21 mouse cellular contexts compared by ENCODE assay signal in genomic region chr13:49122106-49122505, GRCm38 (mm10). TPM values are rescaled to one million over a fixed set of nuclear protein-coding genes. Genes with fewer than 3 reads are reported as not detected.
A peak's percentile ranks its signal among the peaks of the same experiment; 100 is the strongest.
DNase-seq lines count a peak whose midpoint lies in the region; ATAC-seq lines count a peak whose summit lies in the region.
"Had no signal": no experiment of that assay in that cellular context is flagged by ENCODE, and none has a peak within 500 bp of the region (broad histone marks: within the 10 kb centered on the region; RNA-seq: fewer than 3 reads in every experiment).

No protein-coding gene starts in this region.

- no peak for DNase-seq in liver
- DNase-seq in midbrain, embryonic 10.5 days (ENCODE audit: low spot score), result no peak
- DNase-seq in limb, embryonic 10.5 days (ENCODE audit: low spot score), result no peak
- DNase-seq: adrenal gland, adult 8-10 months; adrenal gland, postnatal 36 days; cerebellum, adult 2 months; cerebellum, postnatal 10 days; embryo, embryonic 11 days; gastrocnemius, adult 2 months; gastrocnemius, postnatal 25 days; heart, postnatal 10 days; heart, postnatal 4 days had no signal

- H3K4me3 ChIP-seq in liver, embryonic 12.5 days, result no peak overlapping the region
- H3K4me3 ChIP-seq in intestine, embryonic 15.5 days (replicated peaks), result no peak overlapping the region
- no peak overlapping the region for H3K4me3 ChIP-seq in intestine, embryonic 16.5 days (ENCODE audit: low read length)
- H3K4me3 ChIP-seq in liver, embryonic 16.5 days (ENCODE audit: low read depth, low read length), result no peak overlapping the region
- H3K4me3 ChIP-seq in midbrain, embryonic 10.5 days, result no peak overlapping the region
- no peak overlapping the region for H3K4me3 ChIP-seq in limb, embryonic 10.5 days
- H3K4me3 ChIP-seq: embryonic facial prominence, embryonic 15.5 days; erythroblast, embryonic 14.5 days; forebrain, embryonic 10.5 days; gastrocnemius, adult 2 months had no signal

- H3K27ac ChIP-seq in liver, embryonic 12.5 days, result no peak overlapping the region
- no peak overlapping the region for H3K27ac ChIP-seq in intestine, embryonic 15.5 days
- H3K27ac ChIP-seq in intestine, embryonic 16.5 days (ENCODE audit: low read length), result no peak overlapping the region
- H3K27ac ChIP-seq in liver, embryonic 16.5 days (ENCODE audit: low read length), result no peak overlapping the region
- H3K27ac ChIP-seq in midbrain, embryonic 10.5 days (replicated peaks), result no peak overlapping the region
- no peak overlapping the region for H3K27ac ChIP-seq in limb, embryonic 10.5 days
- H3K27ac ChIP-seq: embryonic facial prominence, embryonic 15.5 days; forebrain, embryonic 10.5 days; gastrocnemius, adult 2 months; hindbrain, embryonic 14.5 days had no signal

- no peaks in the 10 kb centered on the region for H3K9me3 ChIP-seq in liver, embryonic 12.5 days (replicated peaks)
- no peaks in the 10 kb centered on the region for H3K9me3 ChIP-seq in intestine, embryonic 15.5 days
- no peaks in the 10 kb centered on the region for H3K9me3 ChIP-seq in intestine, embryonic 16.5 days (ENCODE audit: control insufficient read depth, low read length)
- H3K9me3 ChIP-seq in liver, embryonic 16.5 days (replicated peaks; ENCODE audit: control insufficient read depth, low read length), result no peaks in the 10 kb centered on the region
- H3K9me3 ChIP-seq in midbrain, embryonic 10.5 days (replicated peaks), result no peaks in the 10 kb centered on the region
- no peaks in the 10 kb centered on the region for H3K9me3 ChIP-seq in limb, embryonic 10.5 days (replicated peaks)
- H3K9me3 ChIP-seq: embryonic facial prominence, embryonic 15.5 days; forebrain, embryonic 10.5 days had no signal

- H3K9ac ChIP-seq in liver, embryonic 12.5 days, result no peak overlapping the region
- no peak overlapping the region for H3K9ac ChIP-seq in intestine, embryonic 15.5 days
- H3K9ac ChIP-seq in intestine, embryonic 16.5 days (ENCODE audit: low read depth, low read length), result no peak overlapping the region
- H3K9ac ChIP-seq in liver, embryonic 16.5 days (ENCODE audit: low read depth, low read length), result no peak overlapping the region
- H3K9ac ChIP-seq: embryonic facial prominence, embryonic 15.5 days; hindbrain, embryonic 14.5 days had no signal

- no peak overlapping the region for H3K4me2 ChIP-seq in liver, embryonic 12.5 days
- H3K4me2 ChIP-seq in intestine, embryonic 15.5 days (replicated peaks), result no peak overlapping the region
- H3K4me2 ChIP-seq in intestine, embryonic 16.5 days (ENCODE audit: low read depth, low read length), result no peak overlapping the region
- no peak overlapping the region for H3K4me2 ChIP-seq in liver, embryonic 16.5 days (ENCODE audit: low read depth, low read length)
- H3K4me2 ChIP-seq: embryonic facial prominence, embryonic 15.5 days; hindbrain, embryonic 14.5 days had no signal

- WGBS in liver, embryonic 12.5 days (ENCODE audit: insufficient replicate concordance), result 52% methylated on average over 4 of the region's 4 CpGs
- WGBS in intestine, embryonic 15.5 days, result 73% methylated on average over 4 of the region's 4 CpGs
- 71% methylated on average over 4 of the region's 4 CpGs for WGBS in intestine, embryonic 16.5 days
- 48% methylated on average over 4 of the region's 4 CpGs for WGBS in liver, embryonic 16.5 days (ENCODE audit: insufficient replicate concordance)
- 87% methylated on average over 4 of the region's 4 CpGs for WGBS in midbrain, embryonic 10.5 days
- WGBS in limb, embryonic 10.5 days, result 77% methylated on average over 4 of the region's 4 CpGs

- no peaks in the 10 kb centered on the region for H3K36me3 ChIP-seq in liver, embryonic 12.5 days
- H3K36me3 ChIP-seq in intestine, embryonic 15.5 days, result no peaks in the 10 kb centered on the region
- no peaks in the 10 kb centered on the region for H3K36me3 ChIP-seq in intestine, embryonic 16.5 days (ENCODE audit: control insufficient read depth, insufficient read depth, low read length)
- no peaks in the 10 kb centered on the region for H3K36me3 ChIP-seq in liver, embryonic 16.5 days (ENCODE audit: control insufficient read depth, insufficient read depth)
- H3K36me3 ChIP-seq in midbrain, embryonic 10.5 days, result no peaks in the 10 kb centered on the region
- no peaks in the 10 kb centered on the region for H3K36me3 ChIP-seq in limb, embryonic 10.5 days
- H3K36me3 ChIP-seq: embryonic facial prominence, embryonic 15.5 days had no signal

- H3K27me3 ChIP-seq in liver, embryonic 12.5 days (replicated peaks), result no peaks in the 10 kb centered on the region; the same call in 1 of the 2 replicates
- no peaks in the 10 kb centered on the region for H3K27me3 ChIP-seq in intestine, embryonic 15.5 days (replicated peaks)
- H3K27me3 ChIP-seq in intestine, embryonic 16.5 days (replicated peaks; ENCODE audit: control insufficient read depth, insufficient read depth, low read length), result no peaks in the 10 kb centered on the region
- no peaks in the 10 kb centered on the region for H3K27me3 ChIP-seq in liver, embryonic 16.5 days (ENCODE audit: control insufficient read depth, insufficient read depth, low read depth, low read length)
- H3K27me3 ChIP-seq in midbrain, embryonic 10.5 days (ENCODE audit: low read depth, poor library complexity, severe bottlenecking), result no peaks in the 10 kb centered on the region
- H3K27me3 ChIP-seq in limb, embryonic 10.5 days (ENCODE audit: low read depth, poor library complexity, severe bottlenecking), result no peaks in the 10 kb centered on the region
- H3K27me3 ChIP-seq: embryonic facial prominence, embryonic 15.5 days had no signal

- no peaks in the 10 kb centered on the region for H3K4me1 ChIP-seq in liver, embryonic 12.5 days
- 0 out of 2 replicates have a peak, but pooled peaks cover 2% of the 10 kb centered on the region for H3K4me1 ChIP-seq in intestine, embryonic 15.5 days (replicated peaks)
- peaks cover 11% of the 10 kb centered on the region for H3K4me1 ChIP-seq in intestine, embryonic 16.5 days (ENCODE audit: control insufficient read depth, insufficient read depth, low read length)
- H3K4me1 ChIP-seq in liver, embryonic 16.5 days (ENCODE audit: control insufficient read depth, low read depth, low read length), result no peaks in the 10 kb centered on the region; the same call in none of the 2 replicates
- peaks cover 7% of the 10 kb centered on the region for H3K4me1 ChIP-seq in midbrain, embryonic 10.5 days
- no peaks in the 10 kb centered on the region for H3K4me1 ChIP-seq in limb, embryonic 10.5 days

- ATAC-seq in liver, embryonic 12.5 days, result peak; percentile 24; the same call in 1 of the 2 replicates
- peak; percentile 39; the same call in 1 of the 2 replicates for ATAC-seq in intestine, embryonic 15.5 days
- ATAC-seq in intestine, embryonic 16.5 days, result peak; percentile 58; the same call in 1 of the 2 replicates
- ATAC-seq in liver, embryonic 16.5 days (ENCODE audit: low read depth), result peak; percentile 88
- ATAC-seq: forebrain, embryonic 14.5 days had no signal

RNA-seq across cellular contexts. Expression of gene Wnk2, which starts 25.7 kb away (rescaled TPM):
- polyA plus RNA-seq in liver, embryonic 12.5 days (2016; fragmentation: Nextera tagmentation; extraction: Ambion mirVana), result 0.11 and 0.14 TPM in 2 replicates
- polyA plus RNA-seq in intestine, embryonic 15.5 days (2015; fragmentation: Nextera tagmentation; extraction: Ambion mirVana), result 3.1 and 4.1 TPM in 2 replicates
- 2.9 and 3.5 TPM in 2 replicates for polyA plus RNA-seq in intestine, embryonic 16.5 days (2015; fragmentation: Nextera tagmentation; extraction: Ambion mirVana)
- polyA plus RNA-seq in liver, embryonic 16.5 days (2015; fragmentation: Nextera tagmentation; extraction: Ambion mirVana), result 0.08 and 0.15 TPM in 2 replicates
- 4.3 and 6.9 TPM in 2 replicates for polyA plus RNA-seq in midbrain, embryonic 10.5 days (2016; fragmentation: Nextera tagmentation; extraction: Ambion mirVana)
- polyA plus RNA-seq in limb, embryonic 10.5 days (2016; fragmentation: Nextera tagmentation; extraction: Ambion mirVana), result 1.1 and 1.3 TPM in 2 replicates
- polyA plus RNA-seq: erythroblast, embryonic 14.5 days had no signal

Comparison
In these comparisons a context has a peak if more than half of its experiments do, and no peak if none do; other contexts are left out.
1. ATAC-seq: peak in every context shown above with its lines; median percentile 88 in liver, embryonic 16.5 days; 58 in intestine, embryonic 16.5 days; 39 in intestine, embryonic 15.5 days; 24 in liver, embryonic 12.5 days.